ENCODE assay signal across 8 mouse cellular contexts in genomic region chr1:152599347-152599746, GRCm38 (mm10).
A peak's percentile ranks its signal among the peaks of the same experiment; 100 is the strongest.
DNase-seq lines count a peak whose midpoint lies in the region; ATAC-seq lines count a peak whose summit lies in the region.

No protein-coding gene starts in this region.

- peak; percentile 98 for DNase-seq in heart, adult 11 months
- no peak for DNase-seq in heart, postnatal 14 days
- peak; percentile 49 for DNase-seq in adrenal gland, postnatal 14 days
- DNase-seq in lung, postnatal 25 days (ENCODE audit: low spot score) = peak; percentile 85
- no peak for DNase-seq in left cerebral cortex, postnatal 10 days (ENCODE audit: extremely low spot score in 1 of 2, low spot score in 2 of 2)
- no peak for DNase-seq in retina, postnatal 1 day
- no peak for DNase-seq in left cerebral cortex, postnatal 36 days (ENCODE audit: low spot score in 2 of 2)

- ATAC-seq in hematopoietic stem cell, adult 5-6 weeks (replicated peaks in 1 of 2; ENCODE audit: insufficient read depth in 1 of 2, low FRiP score in 2 of 2, low TSS enrichment in 1 of 2, low read depth in 1 of 2, poor library complexity in 2 of 2, severe bottlenecking in 2 of 2) = peak; percentile 32 to 53; a peak in 1 of 4 replicates

- intact Hi-C loops in heart, postnatal 14 days (cut with DNase I) = no loop called here
- intact Hi-C loops in left cerebral cortex, postnatal 10 days (cut with DNase I) = no loop called here
- intact Hi-C loops in left cerebral cortex, postnatal 36 days (cut with DNase I) = no loop called here

Comparison
In these comparisons a context has a peak if more than half of its experiments do, and no peak if none do; other contexts are left out.
1. DNase-seq: peak in heart, adult 11 months (single experiment), adrenal gland, postnatal 14 days (single experiment) and lung, postnatal 25 days (single experiment); none in heart, postnatal 14 days (0 of 2), left cerebral cortex, postnatal 10 days (0 of 2), retina, postnatal 1 day (single experiment) and left cerebral cortex, postnatal 36 days (0 of 2).